Mouse (Mus musculus): ENCODE data around the gene Sart3.

- no peak for TF ChIP-seq CTCF (conservative IDR thresholded peaks at IDR 0.05; ENCODE audit: insufficient read depth, insufficient read length, low read depth, low read length)
- no peak for TF ChIP-seq POLR2A (IDR thresholded peaks at IDR 0.05; ENCODE audit: low read depth, low read length)
These were observed 37.8 kb upstream of the Sart3 start for GRCm38 (mm10) chr5:113810111-113810510.

Measured in kidney, adult 2 months (tissue).